Mouse (Mus musculus) A20 (cell line): ENCODE measurements at regions not wholly inside any gene's neighbourhood (a gene's known extent, or its start where the extent isn't known, plus 50 kb on each side); places are given as distances from the start of the nearest gene placed in this dataset.

Source experiments
- DNase-seq: peaks from one replicate; pipeline ENCODE4 v3.0.0-alpha.2; 2011; ENCODE audit warnings: low read depth, low spot score

GRCm38 (mm10) chr9:113093863-113094390, 614.1 kb downstream of the Pdcd6ip start:
- DNase-seq, result no peak

- no peak for DNase-seq
These were observed 616.2 kb downstream of the Pdcd6ip start for GRCm38 (mm10) chr9:113091881-113092280.

GRCm38 (mm10) chr9:113087786-113088185, 620.3 kb downstream of the Pdcd6ip start:
- no peak for DNase-seq

GRCm38 (mm10) chr9:113085281-113085810, 622.7 kb downstream of the Pdcd6ip start:
- no peak for DNase-seq

- no peak for DNase-seq
These were observed 633.2 kb downstream of the Pdcd6ip start for GRCm38 (mm10) chr9:113074866-113075265.

- no peak for DNase-seq
These were observed 650.6 kb downstream of the Pdcd6ip start for GRCm38 (mm10) chr9:113057415-113057814.

- no peak for DNase-seq
These were observed 663.4 kb downstream of the Pdcd6ip start for GRCm38 (mm10) chr9:113044556-113045178.

- DNase-seq, result no peak
These were observed 667.2 kb downstream of the Pdcd6ip start for GRCm38 (mm10) chr9:113040885-113041284.

GRCm38 (mm10) chr9:113033996-113034395, 674.1 kb downstream of the Pdcd6ip start:
- no peak for DNase-seq

GRCm38 (mm10) chr9:113029091-113029490, 679.0 kb downstream of the Pdcd6ip start:
- DNase-seq, result no peak

GRCm38 (mm10) chr9:113026904-113027193, 681.2 kb downstream of the Pdcd6ip start:
- no peak for DNase-seq

GRCm38 (mm10) chr9:113026096-113026903, 681.8 kb downstream of the Pdcd6ip start:
- DNase-seq, result no peak

GRCm38 (mm10) chr9:113021866-113022645, 686.0 kb downstream of the Pdcd6ip start:
- no peak for DNase-seq

GRCm38 (mm10) chr9:113019576-113019975, 688.5 kb downstream of the Pdcd6ip start:
- no peak for DNase-seq

GRCm38 (mm10) chr9:113008106-113008505, 700.0 kb downstream of the Pdcd6ip start:
- no peak for DNase-seq

GRCm38 (mm10) chr9:112996204-112996603, 711.9 kb downstream of the Pdcd6ip start:
- DNase-seq, result no peak

- no peak for DNase-seq
These were observed 713.3 kb downstream of the Pdcd6ip start for GRCm38 (mm10) chr9:112994774-112995173.

GRCm38 (mm10) chr9:112993627-112994026, 714.4 kb downstream of the Pdcd6ip start:
- no peak for DNase-seq

- DNase-seq, result no peak
These were observed 715.1 kb downstream of the Pdcd6ip start for GRCm38 (mm10) chr9:112992937-112993336.

- DNase-seq, result no peak
These were observed 724.7 kb downstream of the Pdcd6ip start for GRCm38 (mm10) chr9:112983353-112983752.

- no peak for DNase-seq
These were observed 715.8 kb upstream of the Arpp21 start for GRCm38 (mm10) chr9:112951567-112951966.

- no peak for DNase-seq
These were observed 714.3 kb upstream of the Arpp21 start for GRCm38 (mm10) chr9:112950056-112950455.
